Mouse (Mus musculus): ENCODE measurements around the gene C8b. TPM values are rescaled to one million over a fixed set of nuclear protein-coding genes. Genes with fewer than 3 reads are reported as not detected.

Gene C8b
- 0.12 TPM in 1 of 2 replicates, not detected in the other for polyA plus RNA-seq (2015; fragmentation: Nextera tagmentation; extraction: Ambion mirVana)

DNA sequence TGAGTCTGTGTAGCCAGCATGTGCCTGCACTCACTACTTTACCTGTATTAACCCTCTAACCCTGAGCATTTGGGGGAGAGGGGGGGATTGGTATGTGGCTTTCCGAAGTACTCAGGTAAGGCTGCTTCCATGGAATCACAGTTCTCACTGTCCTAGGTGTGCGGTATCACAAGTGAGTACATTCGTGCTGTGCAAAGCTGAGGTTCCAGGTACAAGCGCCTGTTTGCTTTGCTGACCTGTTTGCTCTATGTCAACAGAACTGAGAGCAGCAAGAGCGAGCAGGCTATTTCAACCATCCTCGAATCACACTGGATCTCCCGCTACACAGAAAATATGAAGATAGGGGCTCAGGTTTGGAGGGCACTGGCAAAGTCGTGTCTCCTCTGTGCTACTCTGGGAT is at the start of gene C8b:
C8b (plus strand) TSS at position 253 of the 400 bp plus-strand sequence.
- WGBS = 93% methylated on average over 8 of the region's 8 CpGs
- H3K27ac ChIP-seq (replicated peaks) = no peak within 1 kb of the TSS
- no peak within 1 kb of the TSS for H3K9ac ChIP-seq
- peaks cover 5% of the 10 kb centered on the region; the same call in 1 of the 2 replicates for H3K4me1 ChIP-seq
- H3K36me3 ChIP-seq = no peaks in the 10 kb centered on the region
- no peak for ATAC-seq (ENCODE audit: insufficient number of reproducible peaks, low FRiP score, low TSS enrichment, low read depth)
- H3K4me2 ChIP-seq (replicated peaks) = no peak within 1 kb of the TSS
- no peaks in the 10 kb centered on the region for H3K9me3 ChIP-seq (replicated peaks)
- peaks cover 4% of the 10 kb centered on the region; the same call in 1 of the 2 replicates for H3K27me3 ChIP-seq
- no peak within 1 kb of the TSS for H3K4me3 ChIP-seq (replicated peaks)

DNA sequence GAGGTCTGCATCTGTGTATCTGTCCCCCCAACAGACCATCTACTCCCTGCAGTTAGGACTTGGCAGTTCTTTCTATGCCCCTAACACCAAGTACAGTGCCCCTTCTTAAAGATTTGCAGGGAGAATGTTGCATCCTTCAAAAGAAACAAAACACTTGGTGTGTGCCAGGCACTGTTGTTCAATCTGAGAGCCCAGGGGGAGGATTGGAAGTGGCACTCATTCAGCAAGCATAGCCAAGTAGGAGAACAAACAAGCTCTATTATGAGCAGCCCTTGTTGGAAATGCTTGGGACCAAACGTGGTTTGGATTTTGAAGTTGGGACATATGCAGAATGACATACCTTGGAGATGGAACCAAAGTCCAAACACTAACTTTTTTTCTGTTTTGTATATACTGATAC is 49.6 kb upstream of the C8b start:
- no peak for ATAC-seq (ENCODE audit: insufficient number of reproducible peaks, low FRiP score, low TSS enrichment, low read depth)
- Histone ChIP-seq H3K4me3 (replicated peaks) (no peak overlapping the region), H3K4me2 (replicated peaks) (no peak overlapping the region), H3K4me1 (peaks cover 14% of the 10 kb centered on the region), H3K9me3 (replicated peaks) (no peaks in the 10 kb centered on the region), H3K27me3 (no peaks in the 10 kb centered on the region), H3K27ac (replicated peaks) (no peak overlapping the region), H3K9ac (no peak overlapping the region), H3K36me3 (no peaks in the 10 kb centered on the region)
- 49% methylated on average over 1 of the region's 1 CpGs for WGBS

DNA sequence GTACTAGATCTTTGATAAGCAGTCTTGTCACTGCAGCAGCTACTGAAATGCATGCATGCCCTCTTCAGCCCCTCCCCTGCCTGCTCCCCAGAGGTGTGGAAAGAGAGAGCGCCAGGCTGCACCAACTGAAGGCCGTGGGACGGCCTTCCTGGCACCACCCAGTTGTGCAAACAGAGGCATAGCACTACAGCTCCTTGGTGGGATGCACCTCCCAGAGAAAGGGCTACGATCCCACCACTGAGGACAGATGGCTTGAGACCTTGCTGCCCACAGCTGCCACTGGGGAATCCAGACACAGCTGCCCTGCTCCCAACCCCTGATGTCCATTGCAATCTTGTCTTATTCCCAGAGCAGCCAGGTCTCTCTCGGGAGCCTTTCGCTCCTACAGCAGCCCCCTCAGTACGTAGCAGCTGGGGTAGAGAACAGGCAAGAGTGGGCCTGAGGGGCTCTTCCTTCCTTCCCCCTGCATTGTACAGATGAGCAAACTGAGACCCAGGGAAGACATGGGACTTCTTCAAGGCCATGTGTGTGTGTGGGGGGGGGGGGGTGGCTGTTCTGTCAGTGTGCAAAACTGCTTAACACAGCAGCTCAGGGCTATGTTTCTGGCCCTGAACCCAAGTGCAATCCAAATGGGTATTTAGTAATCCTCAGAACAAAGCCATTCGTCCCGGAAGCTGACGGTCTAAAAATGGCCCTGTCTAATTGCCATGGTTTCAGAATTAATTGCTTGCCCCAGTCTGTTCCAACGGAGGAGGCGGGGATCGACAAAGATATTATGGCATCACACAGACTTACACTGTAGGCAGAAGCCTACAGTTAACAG is 46.9 kb upstream of the C8b start:
- 53% methylated on average over 13 of the region's 13 CpGs for WGBS
- ATAC-seq (ENCODE audit: insufficient number of reproducible peaks, low FRiP score, low TSS enrichment, low read depth) = no peak

DNA sequence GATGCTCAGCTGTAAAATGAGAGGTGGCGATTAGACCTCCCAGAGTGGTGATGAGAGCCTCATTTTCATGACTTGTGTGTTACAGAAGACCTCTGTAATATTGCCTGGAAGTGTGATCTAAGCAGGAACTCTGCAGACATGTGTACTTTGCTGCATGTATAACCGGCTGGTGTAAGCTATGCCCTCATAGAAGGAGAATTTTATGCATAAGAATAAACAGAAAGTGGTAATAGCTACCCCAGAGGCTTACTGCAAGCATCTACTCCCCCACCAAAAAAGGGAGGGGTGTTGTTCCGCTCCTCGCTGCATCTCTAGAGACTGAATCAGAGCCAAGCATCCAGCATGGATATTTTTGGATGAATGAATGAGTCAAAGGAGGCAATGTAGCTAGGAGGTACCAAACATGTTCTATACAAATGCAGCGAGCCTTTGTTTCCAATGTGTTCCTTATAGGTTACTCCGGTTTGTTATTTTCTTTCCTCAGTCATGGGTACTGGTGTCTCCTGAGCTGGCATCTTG is 42.5 kb upstream of the C8b start:
- WGBS = 47% methylated on average over 6 of the region's 6 CpGs
- Histone ChIP-seq H3K27ac (replicated peaks) (no peak overlapping the region), H3K9me3 (replicated peaks) (no peaks in the 10 kb centered on the region), H3K4me1 (peaks cover 23% of the 10 kb centered on the region), H3K4me3 (replicated peaks) (no peak overlapping the region), H3K27me3 (no peaks in the 10 kb centered on the region), H3K36me3 (no peaks in the 10 kb centered on the region), H3K4me2 (replicated peaks) (no peak overlapping the region), H3K9ac (no peak overlapping the region)
- ATAC-seq (ENCODE audit: insufficient number of reproducible peaks, low FRiP score, low TSS enrichment, low read depth) = no peak

More for the DNA sequence above, 46.9 kb upstream of the C8b start:
- Histone ChIP-seq H3K4me1 (peaks cover 21% of the 10 kb centered on the region), H3K27me3 (no peaks in the 10 kb centered on the region), H3K36me3 (no peaks in the 10 kb centered on the region), H3K9ac (no peak overlapping the region), H3K27ac (replicated peaks) (no peak overlapping the region), H3K9me3 (replicated peaks) (no peaks in the 10 kb centered on the region), H3K4me2 (replicated peaks) (no peak overlapping the region), H3K4me3 (replicated peaks) (no peak overlapping the region)

DNA sequence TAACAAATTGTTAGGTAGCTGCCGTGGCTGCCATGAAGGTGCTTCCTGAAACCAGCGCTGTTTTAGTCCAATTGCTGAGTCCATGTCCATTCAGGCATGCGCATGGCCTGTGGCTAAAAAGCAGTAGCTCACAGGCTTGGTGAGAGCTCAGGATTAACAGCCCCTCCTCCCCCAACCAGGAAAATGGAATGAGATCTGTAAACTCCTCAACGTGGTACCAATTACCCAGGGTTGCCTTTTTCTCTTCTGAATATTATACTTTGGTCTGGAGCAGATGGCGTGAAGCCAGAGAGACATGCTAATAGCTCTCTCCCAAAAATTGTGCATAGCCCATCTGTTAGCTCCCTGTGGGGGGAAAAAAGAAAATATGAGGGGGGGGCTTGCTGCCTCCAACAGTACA is 41.9 kb upstream of the C8b start:
- Histone ChIP-seq H3K4me2 (replicated peaks) (no peak overlapping the region), H3K27ac (replicated peaks) (no peak overlapping the region), H3K9ac (no peak overlapping the region), H3K36me3 (no peaks in the 10 kb centered on the region), H3K9me3 (replicated peaks) (no peaks in the 10 kb centered on the region), H3K4me3 (replicated peaks) (no peak overlapping the region), H3K27me3 (no peaks in the 10 kb centered on the region), H3K4me1 (peaks cover 19% of the 10 kb centered on the region)
- WGBS = 25% methylated on average over 5 of the region's 5 CpGs
- ATAC-seq (ENCODE audit: insufficient number of reproducible peaks, low FRiP score, low TSS enrichment, low read depth) = no peak

DNA sequence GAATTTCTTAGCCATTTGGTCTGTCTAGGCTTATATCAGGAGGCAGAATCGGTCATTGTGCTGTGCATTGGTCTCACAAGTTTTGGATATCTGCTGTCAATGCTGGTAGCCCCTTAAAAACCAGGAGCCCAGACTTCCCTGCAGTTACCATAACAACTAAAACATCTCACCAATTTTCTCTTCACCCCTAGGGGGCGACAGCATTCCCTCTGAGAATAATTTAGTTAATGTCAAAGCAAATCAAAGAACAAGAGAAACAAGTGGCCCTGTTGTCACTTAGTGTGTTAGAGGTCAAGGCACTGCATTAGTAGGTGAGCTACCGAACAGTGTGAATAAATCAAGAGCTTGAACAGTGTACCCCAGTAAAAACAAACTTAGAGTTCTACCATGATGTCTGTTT is 40.4 kb upstream of the C8b start:
- Histone ChIP-seq H3K4me1 (peaks cover 13% of the 10 kb centered on the region), H3K27me3 (no peaks in the 10 kb centered on the region), H3K9me3 (replicated peaks) (no peaks in the 10 kb centered on the region), H3K27ac (replicated peaks) (no peak overlapping the region), H3K4me2 (replicated peaks) (no peak overlapping the region), H3K36me3 (no peaks in the 10 kb centered on the region), H3K4me3 (replicated peaks) (no peak overlapping the region), H3K9ac (no peak overlapping the region)
- no peak for ATAC-seq (ENCODE audit: insufficient number of reproducible peaks, low FRiP score, low TSS enrichment, low read depth)
- 54% methylated on average over 3 of the region's 3 CpGs for WGBS

DNA sequence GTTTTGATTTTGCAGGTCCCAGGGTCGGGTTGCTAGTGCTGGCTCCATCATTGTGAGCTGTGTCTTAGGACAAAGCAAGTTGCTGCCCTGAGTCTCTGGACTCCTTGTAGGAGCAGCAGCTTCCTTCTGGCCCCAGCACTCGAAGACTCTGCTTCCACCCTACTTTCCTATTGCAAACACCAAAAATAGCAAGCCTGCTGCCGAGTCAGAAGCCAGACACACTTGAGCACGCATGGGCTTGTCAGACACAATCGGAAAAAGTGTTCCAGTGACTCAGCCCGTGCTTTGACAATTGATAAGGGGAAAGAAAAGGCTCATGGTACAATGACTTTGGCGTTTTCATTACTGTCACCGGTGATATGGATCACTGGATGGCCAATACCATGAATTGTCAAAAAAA is 36.9 kb upstream of the C8b start:
- peaks cover 7% of the 10 kb centered on the region for H3K4me1 ChIP-seq
- no peak overlapping the region for H3K9ac ChIP-seq
- no peak overlapping the region for H3K4me2 ChIP-seq (replicated peaks)
- 60% methylated on average over 8 of the region's 8 CpGs for WGBS
- no peaks in the 10 kb centered on the region for H3K27me3 ChIP-seq
- H3K4me3 ChIP-seq (replicated peaks) = no peak overlapping the region
- ATAC-seq (ENCODE audit: insufficient number of reproducible peaks, low FRiP score, low TSS enrichment, low read depth) = no peak
- no peak overlapping the region for H3K27ac ChIP-seq (replicated peaks)
- H3K36me3 ChIP-seq = no peaks in the 10 kb centered on the region
- no peaks in the 10 kb centered on the region for H3K9me3 ChIP-seq (replicated peaks)

DNA sequence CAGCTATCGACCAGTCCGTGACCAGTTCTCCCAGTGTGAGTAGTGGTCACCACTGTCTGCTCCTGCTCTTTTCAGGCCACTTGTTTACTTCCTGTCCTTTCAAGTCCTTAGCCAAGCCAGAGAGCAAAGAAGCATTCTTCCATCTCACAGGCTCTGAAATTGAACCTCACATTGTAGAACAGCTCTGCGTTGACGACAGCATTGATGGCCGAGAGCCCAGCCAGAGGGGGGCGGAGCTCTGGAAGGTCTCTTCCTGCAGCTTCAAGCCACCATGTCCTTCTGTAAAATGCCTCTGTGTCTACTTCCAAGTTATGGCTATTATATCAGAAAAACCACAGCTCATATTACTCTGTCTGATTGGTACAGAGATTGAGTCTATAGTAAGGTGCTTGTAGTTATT is 19.6 kb upstream of the C8b start:
- WGBS = 47% methylated on average over 6 of the region's 6 CpGs
- Histone ChIP-seq H3K9ac (no peak overlapping the region), H3K27me3 (no peaks in the 10 kb centered on the region), H3K4me2 (replicated peaks) (no peak overlapping the region), H3K4me3 (replicated peaks) (no peak overlapping the region), H3K27ac (replicated peaks) (no peak overlapping the region), H3K4me1 (no peaks in the 10 kb centered on the region), H3K36me3 (no peaks in the 10 kb centered on the region), H3K9me3 (replicated peaks) (no peaks in the 10 kb centered on the region)
- ATAC-seq (ENCODE audit: insufficient number of reproducible peaks, low FRiP score, low TSS enrichment, low read depth) = no peak

DNA sequence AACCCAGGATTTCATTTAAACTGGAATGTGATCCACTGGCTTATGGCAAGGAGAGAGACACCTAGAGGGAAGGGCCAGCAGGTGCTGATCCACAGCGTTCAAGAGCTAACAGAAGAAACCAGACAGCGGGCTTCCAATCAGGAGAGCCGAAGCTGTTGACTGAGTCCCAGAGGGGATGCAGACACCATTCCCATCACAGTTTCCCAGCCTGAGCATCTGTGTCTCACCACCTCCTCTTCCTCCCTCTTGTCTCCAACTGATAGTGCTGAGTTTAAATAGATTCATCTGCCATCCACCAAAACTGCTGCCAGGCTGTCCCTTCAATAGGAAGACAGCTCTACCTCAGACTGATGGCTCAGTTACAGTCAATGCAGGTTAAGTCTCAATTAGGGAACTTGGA is 12.0 kb upstream of the C8b start:
- H3K9ac ChIP-seq = no peak overlapping the region

DNA sequence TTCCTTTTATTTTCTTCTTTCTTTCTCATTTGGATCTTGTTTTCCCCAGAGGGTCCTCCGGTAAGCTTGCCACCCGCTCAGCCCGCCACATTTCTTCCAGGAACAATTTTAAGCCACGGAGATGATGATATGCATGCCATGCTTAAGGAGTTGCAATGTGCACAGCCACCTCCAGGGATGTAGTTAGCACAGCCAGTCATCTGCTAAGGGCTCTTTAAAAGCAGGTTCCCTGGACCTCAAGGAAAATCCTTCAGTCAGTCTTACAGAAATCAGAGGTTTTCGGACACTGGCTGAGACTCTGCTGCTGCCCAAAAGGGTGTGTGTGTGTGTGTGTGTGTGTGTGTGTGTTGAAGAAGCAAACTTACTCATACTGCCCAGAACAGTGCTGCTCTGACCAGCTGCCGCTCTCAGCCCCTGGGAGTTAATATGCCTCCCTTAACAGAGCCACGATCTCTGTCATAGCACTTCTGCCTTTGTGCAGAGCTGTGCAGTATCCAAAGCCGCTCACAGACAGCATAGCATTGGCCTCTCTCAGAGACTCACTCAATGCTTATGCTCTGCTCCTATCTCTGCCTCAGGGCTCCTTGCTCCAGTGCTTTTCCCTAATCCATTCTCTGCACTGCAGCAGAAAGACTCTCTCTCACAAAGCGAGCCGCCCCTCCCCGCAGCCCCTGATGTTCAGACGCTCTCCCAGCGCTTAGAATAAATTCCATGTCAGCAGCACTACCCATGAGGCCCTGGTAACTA is 5.1 kb upstream of the C8b start:
- Histone ChIP-seq H3K4me2 (replicated peaks) (no peak overlapping the region), H3K36me3 (no peaks in the 10 kb centered on the region), H3K27me3 (no peaks in the 10 kb centered on the region), H3K4me3 (replicated peaks) (no peak overlapping the region), H3K27ac (replicated peaks) (no peak overlapping the region), H3K9ac (no peak overlapping the region), H3K4me1 (peaks cover 8% of the 10 kb centered on the region; the same call in 1 of the 2 replicates), H3K9me3 (replicated peaks) (no peaks in the 10 kb centered on the region)
- no peak for ATAC-seq (ENCODE audit: insufficient number of reproducible peaks, low FRiP score, low TSS enrichment, low read depth)
- WGBS = 26% methylated on average over 13 of the region's 13 CpGs

More for the DNA sequence above, 12.0 kb upstream of the C8b start:
- 77% methylated on average over 3 of the region's 3 CpGs for WGBS
- no peak overlapping the region for H3K4me3 ChIP-seq (replicated peaks)
- no peak overlapping the region for H3K27ac ChIP-seq (replicated peaks)
- H3K27me3 ChIP-seq = no peaks in the 10 kb centered on the region
- H3K36me3 ChIP-seq = no peaks in the 10 kb centered on the region
- H3K4me2 ChIP-seq (replicated peaks) = no peak overlapping the region
- no peaks in the 10 kb centered on the region for H3K9me3 ChIP-seq (replicated peaks)
- ATAC-seq (ENCODE audit: insufficient number of reproducible peaks, low FRiP score, low TSS enrichment, low read depth) = no peak
- H3K4me1 ChIP-seq = no peaks in the 10 kb centered on the region

DNA sequence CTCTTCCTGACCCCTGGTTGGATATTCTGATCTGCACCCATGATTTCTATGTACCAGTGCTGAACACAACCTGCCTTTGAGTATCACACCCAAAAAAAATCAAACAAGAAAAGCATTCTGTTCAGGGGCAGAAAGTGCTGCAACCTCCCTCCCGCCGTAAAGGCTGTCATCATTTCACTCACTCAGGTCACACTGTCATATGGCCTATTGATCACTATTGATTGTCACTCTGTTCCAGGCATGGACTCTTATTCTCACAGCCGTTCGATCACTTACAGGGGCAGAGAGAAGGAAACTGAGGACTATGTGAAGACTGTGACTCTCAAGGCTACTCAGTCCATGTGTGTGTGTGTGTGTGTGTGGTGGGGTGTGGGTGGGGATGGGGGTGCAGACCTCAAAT is 2.1 kb downstream of the C8b start:
- H3K4me3 ChIP-seq (replicated peaks) = no peak overlapping the region
- H3K4me1 ChIP-seq = no peaks in the 10 kb centered on the region
- 95% methylated on average over 4 of the region's 4 CpGs for WGBS
- H3K27ac ChIP-seq (replicated peaks) = no peak overlapping the region
- H3K27me3 ChIP-seq = peaks cover 4% of the 10 kb centered on the region; the same call in 1 of the 2 replicates
- no peak for ATAC-seq (ENCODE audit: insufficient number of reproducible peaks, low FRiP score, low TSS enrichment, low read depth)
- H3K4me2 ChIP-seq (replicated peaks) = no peak overlapping the region
- H3K9me3 ChIP-seq (replicated peaks) = no peaks in the 10 kb centered on the region
- H3K36me3 ChIP-seq = no peaks in the 10 kb centered on the region
- no peak overlapping the region for H3K9ac ChIP-seq
